Comparison of ENCODE assay signal across 9 mouse cellular contexts in genomic region chr3:51832985-51833384, GRCm38 (mm10).
DNase-seq lines count a peak whose midpoint lies in the region; ATAC-seq and TF ChIP-seq lines count a peak whose summit lies in the region.
"Had no signal": no experiment of that assay in that cellular context is flagged by ENCODE, and none has a peak within 500 bp of the region (broad histone marks: within the 10 kb centered on the region; RNA-seq: fewer than 3 reads in every experiment).

No protein-coding gene starts in this region.

- H3K4me1 ChIP-seq in intestine, embryonic 14.5 days (replicated peaks; ENCODE audit: control insufficient read depth, insufficient read depth, low read length): peaks cover 15% of the 10 kb centered on the region
- H3K4me1 ChIP-seq in intestine, postnatal 0 days (replicated peaks; ENCODE audit: control insufficient read depth, insufficient read depth, low read length): 0 out of 2 replicates have a peak, but pooled peaks cover 2% of the 10 kb centered on the region
- no peaks in the 10 kb centered on the region for H3K4me1 ChIP-seq in thymus, adult 2 months (replicated peaks; ENCODE audit: control insufficient read depth, insufficient read depth, low read length)
- H3K4me1 ChIP-seq: limb, embryonic 13.5 days had no signal

- DNase-seq in intestine, embryonic 14.5 days (ENCODE audit: low spot score): no peak
- DNase-seq in urinary bladder, postnatal 14 days (ENCODE audit: low spot score): peak; percentile 32
- no peak for DNase-seq in urinary bladder, adult 2 months (ENCODE audit: low spot score)
- peak; percentile 16 for DNase-seq in mesoderm, embryonic 11.5 days (ENCODE audit: low read depth, low spot score)
- no peak for DNase-seq in thymus, adult 2 months
- no peak for DNase-seq in thymus, postnatal 14 days
- DNase-seq: layer of hippocampus, adult 9-11 months had no signal

- no peak overlapping the region for H3K9ac ChIP-seq in intestine, embryonic 14.5 days (ENCODE audit: low read length)
- H3K9ac ChIP-seq in intestine, postnatal 0 days (ENCODE audit: low read depth, low read length): no peak overlapping the region
- H3K9ac ChIP-seq: limb, embryonic 13.5 days had no signal

- WGBS in intestine, embryonic 14.5 days: 34% methylated on average over 15 of the region's 15 CpGs
- 30% methylated on average over 15 of the region's 15 CpGs for WGBS in intestine, postnatal 0 days
- WGBS in thymus, adult 2 months: 97% methylated on average over 15 of the region's 15 CpGs

- no peak for TF ChIP-seq POLR2A in thymus, adult 2 months (IDR thresholded peaks at IDR 0.05; ENCODE audit: control insufficient read depth, extremely low read depth, insufficient read depth, low read length, poor library complexity)

- ATAC-seq in intestine, embryonic 14.5 days (replicated peaks; ENCODE audit: low FRiP score, low TSS enrichment, low read depth): no peak
- ATAC-seq in intestine, postnatal 0 days: no peak

- H3K27ac ChIP-seq in intestine, embryonic 14.5 days (ENCODE audit: low read depth): 0 out of 2 replicates have a peak overlapping the region, but pooled peaks have one; percentile 5
- H3K27ac ChIP-seq in intestine, postnatal 0 days (ENCODE audit: low read depth, low read length): no peak overlapping the region
- no peak overlapping the region for H3K27ac ChIP-seq in thymus, adult 2 months (ENCODE audit: control insufficient read depth, insufficient read depth, low read length)
- H3K27ac ChIP-seq: limb, embryonic 13.5 days had no signal

- H3K4me2 ChIP-seq in intestine, embryonic 14.5 days (ENCODE audit: low read length): 0 out of 2 replicates have a peak overlapping the region, but pooled peaks have one; percentile 5
- H3K4me2 ChIP-seq in intestine, postnatal 0 days (replicated peaks; ENCODE audit: low read depth): no peak overlapping the region
- H3K4me2 ChIP-seq: limb, embryonic 13.5 days had no signal

- H3K9me3 ChIP-seq in intestine, embryonic 14.5 days (ENCODE audit: control insufficient read depth, low read length): no peaks in the 10 kb centered on the region
- no peaks in the 10 kb centered on the region for H3K9me3 ChIP-seq in intestine, postnatal 0 days (ENCODE audit: control insufficient read depth)

- TF ChIP-seq CTCF in intestine, postnatal 0 days (IDR thresholded peaks at IDR 0.05; ENCODE audit: low read depth): no peak
- TF ChIP-seq CTCF in thymus, adult 2 months (IDR thresholded peaks at IDR 0.05; ENCODE audit: borderline replicate concordance, control insufficient read depth, extremely low read depth, insufficient read depth, low read length, poor library complexity): no peak

- H3K27me3 ChIP-seq in intestine, embryonic 14.5 days (replicated peaks; ENCODE audit: control insufficient read depth, insufficient read depth, low read length): no peaks in the 10 kb centered on the region
- no peaks in the 10 kb centered on the region for H3K27me3 ChIP-seq in intestine, postnatal 0 days (replicated peaks; ENCODE audit: control insufficient read depth, insufficient read depth, low read length)
- H3K27me3 ChIP-seq in thymus, adult 2 months (ENCODE audit: control insufficient read depth, insufficient read depth, low read length): no peaks in the 10 kb centered on the region
- H3K27me3 ChIP-seq: limb, embryonic 13.5 days had no signal

- no peak overlapping the region for H3K4me3 ChIP-seq in intestine, embryonic 14.5 days (ENCODE audit: low read depth, low read length)
- H3K4me3 ChIP-seq in intestine, postnatal 0 days (ENCODE audit: low read depth, low read length): no peak overlapping the region
- no peak overlapping the region for H3K4me3 ChIP-seq in thymus, adult 2 months (ENCODE audit: control insufficient read depth, insufficient read depth, low read length)
- H3K4me3 ChIP-seq: limb, embryonic 13.5 days had no signal

- no peaks in the 10 kb centered on the region for H3K36me3 ChIP-seq in intestine, embryonic 14.5 days (ENCODE audit: control insufficient read depth, insufficient read depth, low read length)
- no peaks in the 10 kb centered on the region for H3K36me3 ChIP-seq in intestine, postnatal 0 days (ENCODE audit: control insufficient read depth, insufficient read depth)
- no peaks in the 10 kb centered on the region for H3K36me3 ChIP-seq in thymus, adult 2 months (ENCODE audit: control insufficient read depth, insufficient read depth, low read length)
- H3K36me3 ChIP-seq: limb, embryonic 13.5 days had no signal

Comparison
In these comparisons a context has a peak if more than half of its experiments do, and no peak if none do; other contexts are left out.
1. DNase-seq: peak in urinary bladder, postnatal 14 days (single experiment) and mesoderm, embryonic 11.5 days (single experiment); none in intestine, embryonic 14.5 days (single experiment), urinary bladder, adult 2 months (single experiment), thymus, adult 2 months (single experiment) and thymus, postnatal 14 days (single experiment).